Mouse (Mus musculus): Measurements from ENCODE around the gene Ppp1r14b.
A peak's percentile ranks its signal among the peaks of the same experiment; 100 is the strongest.

Ppp1r14b gene

DNA sequence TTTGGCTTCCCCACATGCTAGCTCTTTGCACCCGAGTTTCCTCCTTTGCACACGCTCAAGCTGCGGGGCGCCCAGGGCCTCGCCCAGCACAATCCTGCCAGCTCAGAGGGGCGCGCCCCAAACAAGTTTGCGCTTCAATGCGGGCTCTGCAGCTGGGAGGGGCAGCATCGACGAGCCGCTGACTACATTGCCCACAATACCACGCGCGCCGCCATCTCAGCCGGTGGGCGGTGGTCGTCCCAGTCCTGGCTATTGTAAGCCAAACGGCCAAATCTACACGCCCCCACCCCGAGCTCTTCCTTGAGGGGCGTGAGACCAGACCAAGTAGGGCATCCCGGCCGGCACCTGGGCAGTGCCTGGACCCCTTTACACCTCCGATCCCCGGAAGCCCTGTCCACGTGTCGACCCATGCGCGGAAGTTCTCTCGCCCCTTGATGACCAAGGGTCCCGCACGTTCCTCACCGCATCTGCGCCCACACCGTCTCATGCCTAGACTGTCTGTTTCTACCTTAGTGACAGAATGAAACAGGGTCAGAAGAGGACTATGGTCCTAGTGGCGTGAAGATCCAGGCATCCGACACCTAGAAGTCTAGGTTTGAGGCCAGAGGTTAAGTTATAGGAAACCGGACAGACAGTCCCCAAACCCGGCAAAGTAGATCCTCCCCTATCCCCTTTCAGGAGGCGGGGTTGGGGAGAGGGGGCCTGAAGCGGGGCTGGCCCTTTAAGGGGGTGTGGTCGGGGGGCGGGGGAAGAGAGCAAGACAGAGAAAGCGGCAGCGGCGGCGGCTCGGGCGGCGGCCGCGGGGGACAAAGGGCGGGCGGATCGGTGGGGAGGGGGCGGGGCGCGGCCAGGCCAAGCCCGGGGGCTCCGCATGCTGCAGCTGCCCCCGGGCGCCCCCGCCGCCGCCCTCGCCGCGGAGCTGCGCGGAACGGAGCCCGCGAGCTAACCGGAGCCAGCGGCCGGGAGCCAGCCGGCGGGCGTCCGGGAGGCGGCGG lies at the start of gene Ppp1r14b:
TSS of gene Ppp1r14b (plus strand) at position 758 of the 995 bp plus-strand sequence.
- peak; percentile 95 for DNase-seq (ENCODE audit: low read depth)

DNA sequence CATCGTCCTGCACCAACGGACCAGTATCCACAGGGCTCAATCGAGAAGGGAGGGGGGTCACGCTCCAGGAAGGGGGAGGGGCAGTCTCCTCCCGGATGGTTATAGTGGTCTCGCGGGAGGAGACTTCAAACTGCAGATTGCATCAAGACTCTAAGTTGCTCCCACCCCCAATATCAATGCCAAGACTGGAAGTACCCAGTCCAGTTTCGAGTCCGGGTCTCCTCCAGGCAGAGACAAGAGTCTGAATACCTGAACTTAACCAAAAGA lies 49.5 kb upstream of the Ppp1r14b start, which contains the start of gene Catsperz:
TSS of gene Catsperz (minus strand) at position 74 of the 267 bp plus-strand sequence.
- no peak for DNase-seq (ENCODE audit: low read depth)

DNA sequence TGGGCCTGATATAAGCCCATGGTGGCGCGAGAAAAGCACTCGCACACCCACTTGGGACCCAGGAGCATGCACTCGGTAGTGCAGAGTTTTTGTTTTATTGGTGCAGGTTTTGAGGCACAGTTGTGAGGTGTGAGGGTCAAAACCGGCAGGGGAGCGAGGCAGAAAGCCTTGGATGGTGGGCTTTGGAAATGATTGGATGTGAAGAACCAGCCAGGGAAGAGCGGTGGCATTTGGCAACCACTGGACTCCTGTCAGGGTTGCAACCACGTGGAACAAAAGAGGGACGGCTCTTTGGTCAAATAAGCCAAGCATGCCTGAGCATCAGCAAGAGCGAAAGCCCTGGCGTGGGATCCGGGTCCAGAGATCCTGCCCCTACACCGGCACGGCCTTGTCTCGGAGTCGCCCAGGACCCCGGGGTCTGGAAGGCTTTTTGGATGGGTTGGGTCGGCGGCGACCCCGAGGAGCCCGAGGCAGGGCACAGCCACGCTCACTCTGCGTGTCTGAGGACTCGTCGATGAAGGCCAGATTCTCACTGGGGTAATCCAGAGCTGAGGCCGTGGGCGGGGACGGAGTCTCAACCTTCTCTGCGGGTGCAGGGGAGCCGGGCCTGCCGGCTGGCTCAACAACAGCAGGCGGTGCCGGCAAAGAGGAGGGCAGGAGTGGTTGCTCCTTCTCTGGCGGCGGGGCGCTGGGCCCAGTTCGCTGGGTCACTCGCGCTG lies 49.0 kb upstream of the Ppp1r14b start:
- DNase-seq (ENCODE audit: low read depth), result no peak

DNA sequence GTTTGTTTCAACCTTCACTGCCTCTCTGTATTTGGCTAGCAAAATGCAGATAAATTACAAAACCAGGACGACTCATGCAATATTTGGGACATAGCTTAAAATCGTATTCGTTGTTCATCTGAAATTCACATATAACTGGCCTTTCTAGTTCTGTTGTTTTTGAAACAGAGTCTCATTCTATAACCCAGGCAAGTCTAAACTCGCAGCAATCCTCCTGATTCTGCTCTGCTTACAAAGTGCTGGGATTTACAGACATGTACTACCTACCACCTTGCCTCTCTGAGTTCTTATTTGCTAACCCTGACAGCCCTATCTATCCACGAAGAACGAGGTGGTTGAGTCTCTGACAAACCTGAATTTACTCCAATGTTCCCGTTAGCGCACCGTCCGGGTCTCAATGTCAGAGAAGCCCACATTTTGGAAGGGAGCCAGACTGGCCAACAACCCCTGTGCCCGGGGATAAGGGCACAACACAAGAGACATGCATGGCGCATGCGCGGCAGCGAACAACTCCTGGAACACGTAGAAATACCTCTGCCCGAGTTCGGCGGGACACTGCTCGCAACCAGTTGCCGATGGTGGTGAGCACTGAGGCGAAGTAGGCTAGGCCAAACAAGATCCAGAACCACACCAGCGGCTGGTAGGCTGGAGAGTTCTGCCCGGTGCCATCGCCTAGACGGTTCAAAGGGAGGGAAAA lies 48.1 kb upstream of the Ppp1r14b start:
- DNase-seq (ENCODE audit: low read depth), result no peak

DNA sequence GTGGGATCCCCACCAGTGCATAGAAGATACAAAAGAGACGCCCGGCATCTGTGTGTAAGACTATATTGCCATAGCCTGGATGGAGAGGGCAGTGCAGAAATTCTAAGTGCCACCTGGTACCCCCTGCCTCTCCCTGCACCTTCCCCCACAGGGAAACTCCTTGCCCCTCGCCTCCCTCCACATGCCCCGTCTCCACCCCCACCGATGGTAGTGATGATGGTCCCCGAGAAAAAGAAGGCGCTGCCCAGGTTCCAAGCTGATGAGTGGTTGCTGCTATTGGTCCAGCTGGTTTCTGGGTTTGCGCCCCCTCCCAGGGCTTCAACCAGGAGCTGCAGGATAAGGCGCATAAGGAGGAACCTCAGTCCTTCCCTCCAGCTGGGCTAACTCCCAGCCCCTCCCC lies 46.7 kb upstream of the Ppp1r14b start:
- DNase-seq (ENCODE audit: low read depth), result no peak

DNA sequence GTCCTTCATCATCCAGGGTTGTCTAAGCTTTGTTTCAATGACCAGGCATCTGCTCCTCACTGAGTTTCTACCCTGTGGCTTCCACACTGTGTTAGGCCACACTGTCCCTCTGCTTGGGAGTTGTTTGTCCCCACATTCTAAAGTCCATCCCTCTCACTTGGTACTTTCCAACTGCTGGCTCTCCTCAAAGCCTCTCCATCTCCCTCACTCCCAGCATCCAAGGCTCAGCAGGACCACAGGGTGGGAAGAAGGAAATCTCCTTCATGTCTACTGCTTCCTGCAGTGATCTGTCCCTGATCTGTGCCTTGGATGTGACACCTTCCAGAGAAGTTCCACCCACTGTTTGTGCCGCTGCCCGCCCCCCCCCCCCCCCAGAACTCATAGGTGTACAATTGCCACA lies 43.8 kb upstream of the Ppp1r14b start:
- no peak for DNase-seq (ENCODE audit: low read depth)

DNA sequence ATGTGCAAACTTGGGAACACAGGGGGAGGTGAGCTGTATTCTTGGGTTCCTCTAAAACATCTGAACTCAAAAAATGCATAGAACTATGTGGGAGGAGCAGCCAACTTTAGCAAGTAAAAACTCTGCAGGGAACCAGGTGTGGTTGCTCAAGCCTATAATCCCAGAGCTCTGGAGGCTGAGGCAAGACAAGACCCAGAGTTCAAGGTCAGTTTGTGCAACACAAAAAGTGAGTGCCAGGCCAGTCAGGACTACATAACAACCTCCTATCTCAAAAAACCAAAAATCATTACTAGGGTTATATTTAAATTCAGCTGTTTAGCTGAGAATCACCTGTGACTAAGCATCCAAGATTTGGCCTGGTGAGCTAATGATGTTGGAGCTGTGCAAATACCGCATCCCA lies 42.8 kb upstream of the Ppp1r14b start:
- DNase-seq (ENCODE audit: low read depth), result no peak

DNA sequence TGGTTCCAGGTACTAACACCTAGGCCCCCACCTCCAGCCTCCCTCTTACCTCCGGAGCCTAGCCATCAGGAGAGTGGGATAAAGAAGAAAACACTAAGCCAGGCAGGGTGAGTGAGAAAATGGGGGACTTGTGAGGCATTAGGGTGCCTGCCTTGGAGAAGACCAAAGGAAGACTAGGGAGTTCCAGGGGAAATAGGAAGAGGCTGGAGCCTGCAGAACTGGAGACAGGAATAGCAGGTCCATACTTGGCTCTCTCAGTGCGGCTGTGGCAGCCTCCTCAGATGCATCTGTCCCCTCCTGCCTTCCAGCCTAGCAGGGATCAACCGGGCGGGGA lies 41.7 kb upstream of the Ppp1r14b start:
- DNase-seq (ENCODE audit: low read depth), result no peak

DNA sequence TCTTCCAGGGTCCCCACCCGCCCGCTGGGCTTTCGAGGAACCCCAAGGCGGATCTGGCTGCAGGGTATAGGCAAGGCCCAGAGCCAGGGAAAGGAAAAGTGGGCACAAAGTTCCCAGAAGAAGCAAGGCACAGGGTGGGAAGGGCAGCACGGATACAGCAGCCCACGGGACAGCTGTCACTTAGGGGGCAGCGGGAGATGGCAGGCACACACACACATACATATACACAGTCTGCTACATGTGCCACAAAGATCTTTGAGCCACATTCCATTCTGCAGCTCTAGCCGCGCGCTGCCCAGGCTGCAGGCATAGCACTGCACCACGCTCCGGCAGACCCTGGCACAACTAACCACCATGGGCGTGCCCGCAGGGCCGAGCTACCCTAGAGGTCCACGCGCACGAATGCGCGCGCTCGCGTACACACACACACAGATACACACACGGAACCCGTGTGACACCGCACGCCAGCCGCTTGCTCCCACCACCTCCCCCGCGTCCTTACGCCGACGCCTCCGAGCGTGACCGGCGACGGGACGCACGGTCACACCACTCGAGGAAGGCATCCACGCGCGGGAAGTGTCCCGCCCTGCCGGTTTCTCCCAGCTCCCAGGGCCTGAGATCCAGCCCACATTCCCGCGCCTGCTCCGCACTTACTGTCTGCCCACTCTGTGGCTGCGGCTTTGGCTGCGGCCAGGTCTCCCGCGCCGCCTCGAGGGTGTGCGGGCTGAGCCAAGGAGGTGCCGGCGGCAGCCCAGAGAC lies 41.2 kb upstream of the Ppp1r14b start:
- no peak for DNase-seq (ENCODE audit: low read depth)

DNA sequence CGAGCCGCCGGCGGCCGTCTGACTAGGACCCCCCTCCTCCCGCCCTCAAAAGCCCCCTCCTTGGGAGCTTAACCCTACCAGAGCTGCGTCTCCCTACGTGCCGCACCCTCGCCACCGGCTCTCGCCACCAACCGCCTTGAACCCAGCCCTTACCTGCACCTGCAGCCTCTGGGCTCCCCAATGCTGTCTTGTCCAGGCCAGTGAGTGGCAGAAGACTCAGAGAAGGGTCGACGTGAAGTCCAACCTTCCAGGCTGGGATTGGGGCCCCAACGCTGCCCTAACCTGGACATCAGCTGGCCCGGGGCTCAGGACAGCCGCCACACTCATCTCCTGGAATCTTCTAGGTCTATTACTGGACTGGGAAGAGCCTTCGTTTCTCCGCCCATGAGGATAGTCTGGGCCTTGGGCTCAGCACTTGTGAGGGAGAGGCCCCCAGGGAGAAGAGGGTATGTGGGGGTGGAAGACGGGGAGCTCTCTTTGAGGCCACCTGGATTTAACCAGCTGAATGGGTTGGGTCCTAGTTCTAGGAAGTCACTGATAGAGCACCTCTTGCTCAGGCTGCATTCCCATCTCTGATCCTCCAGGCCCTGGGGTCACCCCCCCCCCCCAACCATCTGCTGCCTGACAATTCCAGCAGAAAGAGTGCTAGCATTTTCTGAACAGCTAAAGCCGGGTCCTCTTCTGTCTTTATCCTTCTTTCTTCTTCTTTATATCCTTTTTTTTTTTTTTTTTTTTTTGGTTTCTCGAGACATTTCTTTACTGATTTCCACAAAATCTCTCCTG lies 40.4 kb upstream of the Ppp1r14b start, which contains the start of gene Kcnk4:
TSS of gene Kcnk4 (minus strand) at position 321 of the 783 bp plus-strand sequence.
- DNase-seq (ENCODE audit: low read depth), result no peak

DNA sequence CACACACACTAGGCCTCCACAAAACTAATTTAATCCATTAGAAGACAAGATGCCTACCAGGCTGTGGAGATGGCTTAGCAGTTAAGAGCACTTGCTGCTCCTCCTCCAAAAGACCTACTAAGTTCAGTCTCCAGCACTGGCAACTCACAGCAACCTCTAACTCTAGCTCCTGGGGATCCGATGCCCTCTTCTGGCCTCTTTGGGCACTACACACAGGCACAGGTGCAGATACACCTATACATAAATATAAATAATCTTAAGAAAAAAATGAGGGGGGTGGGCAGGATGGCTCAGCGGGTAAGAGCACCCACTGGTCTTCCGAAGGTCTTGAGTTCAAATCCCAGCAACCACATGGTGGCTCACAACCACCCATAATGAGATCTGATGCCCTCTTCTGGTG lies 38.5 kb upstream of the Ppp1r14b start:
- DNase-seq (ENCODE audit: low read depth), result peak; percentile 53

DNA sequence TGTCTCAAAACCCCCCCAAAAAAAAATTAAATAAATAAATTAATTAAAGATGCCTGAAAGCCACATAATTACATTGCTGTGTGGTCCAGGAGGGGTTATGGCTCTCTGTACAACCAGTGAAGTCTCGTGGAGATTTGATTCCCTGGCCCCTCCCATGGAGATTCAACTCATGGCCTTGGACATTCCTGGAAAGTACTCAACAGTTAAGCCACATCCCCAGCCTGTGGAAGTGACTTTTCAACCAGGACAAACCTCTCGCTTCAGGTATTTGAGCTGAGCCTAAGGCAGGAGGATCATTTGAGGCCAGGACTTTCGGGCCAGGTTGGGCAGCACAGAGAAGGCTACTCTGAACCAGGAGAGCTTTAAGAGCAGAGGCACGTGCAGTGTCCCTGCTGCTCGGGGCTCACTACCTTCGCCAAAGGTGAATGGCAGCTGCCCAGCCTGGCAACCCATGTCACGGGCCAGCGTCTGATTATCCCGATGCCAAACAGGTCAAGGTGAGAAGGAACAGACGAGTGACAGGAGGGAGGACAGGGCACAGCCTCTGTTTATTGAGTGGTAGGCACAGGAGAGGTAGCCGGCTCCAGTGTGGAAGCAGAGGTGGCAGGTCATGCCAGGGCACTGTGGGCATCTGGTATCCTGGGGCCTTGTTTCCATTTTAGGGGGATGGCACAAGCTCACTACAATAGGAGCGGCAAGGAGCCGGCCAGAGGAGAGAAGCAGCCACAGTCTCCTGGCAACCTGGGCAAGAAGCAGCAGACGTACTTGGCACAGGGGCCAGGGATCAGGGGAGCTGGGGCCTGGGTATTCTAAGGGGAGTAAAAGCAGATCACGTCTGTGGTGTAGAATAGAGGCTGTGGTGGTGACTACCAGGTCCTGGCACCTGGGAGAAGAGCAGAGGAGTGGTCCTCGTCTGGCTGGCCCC lies 37.0 kb upstream of the Ppp1r14b start:
- no peak for DNase-seq (ENCODE audit: low read depth)

DNA sequence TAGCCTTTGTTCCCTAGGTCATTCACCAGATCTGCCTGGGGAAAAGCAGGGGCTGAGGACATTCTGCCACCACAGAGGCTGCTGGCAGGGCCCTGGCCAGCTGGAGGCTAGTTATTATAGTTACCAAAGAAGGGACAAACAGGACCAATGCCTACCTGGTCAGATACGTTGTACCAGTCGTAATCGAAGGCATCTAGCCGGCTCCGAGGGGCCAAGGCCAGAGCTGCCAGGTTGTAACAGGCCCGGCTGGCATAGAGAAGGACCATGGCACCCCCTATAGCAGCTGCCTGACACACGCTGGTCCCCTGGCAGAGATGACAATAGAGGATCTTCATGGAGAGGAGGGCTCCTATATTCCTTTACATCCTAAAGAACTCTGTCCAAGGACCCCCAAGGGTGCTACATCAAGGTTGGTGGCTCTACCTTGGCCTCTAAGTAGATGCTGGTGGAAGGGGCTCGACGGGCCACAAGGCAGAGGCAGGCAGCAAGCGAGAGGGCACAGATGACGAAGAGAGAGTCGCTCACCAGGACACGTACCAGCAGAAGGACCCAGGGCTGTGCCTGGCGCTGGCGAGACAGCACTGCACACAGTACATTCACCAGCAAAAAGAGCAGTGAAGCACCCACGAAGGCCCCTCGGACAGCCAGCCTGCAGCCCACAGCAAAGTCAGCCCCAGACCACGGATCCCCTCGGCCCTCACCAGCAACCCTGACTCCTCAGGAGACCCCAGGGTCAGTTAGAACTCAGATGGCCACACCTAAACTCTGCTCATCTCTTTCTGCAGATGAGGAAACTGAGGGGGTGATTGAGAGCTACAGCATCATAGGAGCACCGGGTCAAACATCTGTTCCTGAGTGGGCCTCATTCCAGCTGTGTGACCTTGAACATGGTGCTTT lies 35.4 kb upstream of the Ppp1r14b start:
- DNase-seq (ENCODE audit: low read depth), result no peak

DNA sequence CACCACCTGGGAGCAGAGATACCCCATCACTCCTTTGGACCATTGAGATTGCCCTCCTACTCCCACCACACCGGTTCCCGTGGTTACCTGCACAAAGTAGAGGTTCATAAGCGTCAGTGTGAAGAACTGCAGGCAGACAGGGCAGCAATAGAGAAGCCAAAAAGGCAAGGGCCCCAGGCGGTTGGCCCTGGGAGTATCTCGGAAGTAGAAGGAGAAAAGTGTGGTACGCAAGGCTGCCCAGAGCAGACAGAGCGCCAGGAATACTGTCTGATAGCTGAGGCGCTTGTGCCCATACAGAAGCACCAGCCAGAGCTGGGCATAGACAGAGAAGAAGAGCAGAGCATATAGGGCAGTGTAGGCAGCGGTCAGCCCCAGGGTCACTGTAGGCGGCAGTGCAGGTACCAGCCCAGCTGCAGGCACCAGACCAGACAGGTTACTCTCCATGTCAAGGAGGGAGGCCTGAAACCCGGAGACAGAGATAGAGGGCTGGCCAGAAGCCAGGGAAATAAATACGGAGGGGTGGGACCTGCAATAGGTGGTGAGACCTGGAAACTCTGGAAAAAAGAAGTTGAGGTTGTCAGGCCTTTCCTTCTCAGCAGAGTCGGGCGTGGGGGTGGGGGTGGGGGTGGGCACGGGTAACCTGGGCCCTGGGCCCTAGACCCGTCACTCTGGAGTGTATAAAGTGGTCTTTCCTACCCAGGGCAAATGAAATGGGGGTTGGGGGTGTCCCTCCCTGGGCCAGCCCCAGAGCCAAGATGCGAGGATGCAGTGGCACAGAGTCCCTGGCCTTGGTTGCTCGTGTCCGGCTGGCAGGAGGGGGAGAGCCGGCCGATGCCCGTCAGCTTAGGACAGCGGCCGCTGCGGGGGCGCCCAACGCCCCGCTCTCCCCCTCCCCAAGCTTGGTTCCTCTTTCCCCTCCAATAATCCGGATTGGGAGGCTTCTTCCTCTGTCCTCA lies 34.1 kb upstream of the Ppp1r14b start:
- DNase-seq (ENCODE audit: low read depth), result peak; percentile 33

DNA sequence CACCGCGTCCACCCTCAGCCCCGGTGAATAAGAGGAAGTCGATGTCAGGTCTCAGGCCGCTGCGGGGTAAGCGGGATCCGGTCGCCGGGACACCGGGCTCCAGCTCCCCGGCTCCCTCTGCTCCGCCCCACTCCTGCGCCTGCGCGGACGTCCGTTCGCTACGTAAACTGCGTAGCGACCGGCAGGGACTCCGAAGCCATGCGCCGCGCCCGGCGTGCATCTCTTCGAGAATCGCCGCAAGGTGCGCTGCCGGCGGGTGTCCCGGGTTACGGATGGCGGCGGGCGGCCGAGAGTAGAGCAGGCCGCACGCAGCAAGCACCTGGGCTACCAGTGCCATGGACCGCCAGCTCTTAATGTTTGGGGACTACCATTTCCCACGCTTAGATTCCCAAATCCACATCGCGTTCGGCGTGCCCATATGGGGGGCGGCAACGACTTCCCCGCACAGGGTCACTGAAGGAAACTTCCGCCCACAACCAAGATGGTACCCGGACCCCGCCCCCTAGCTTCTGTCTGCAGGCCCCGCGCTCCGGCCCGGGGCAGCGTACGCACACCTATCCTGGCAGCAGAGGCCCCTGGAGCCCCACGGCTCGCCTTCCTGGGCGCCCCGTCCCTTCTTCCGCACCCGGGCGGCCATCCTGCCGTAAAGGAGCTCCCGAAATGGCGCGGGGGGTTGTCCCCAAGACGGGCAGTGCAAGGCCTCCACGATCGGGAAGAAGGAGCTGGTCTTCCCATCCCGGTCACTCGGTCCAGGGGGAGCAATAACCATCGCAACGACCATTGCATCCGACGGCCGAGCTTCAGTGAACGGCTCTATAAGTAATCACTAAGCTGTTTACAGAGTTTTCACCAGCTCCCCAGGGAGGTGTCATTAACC lies 33.2 kb upstream of the Ppp1r14b start, which contains the start of gene Bad:
TSS of gene Bad (plus strand) at position 490 of the 877 bp plus-strand sequence.
- DNase-seq (ENCODE audit: low read depth), result peak; percentile 93

DNA sequence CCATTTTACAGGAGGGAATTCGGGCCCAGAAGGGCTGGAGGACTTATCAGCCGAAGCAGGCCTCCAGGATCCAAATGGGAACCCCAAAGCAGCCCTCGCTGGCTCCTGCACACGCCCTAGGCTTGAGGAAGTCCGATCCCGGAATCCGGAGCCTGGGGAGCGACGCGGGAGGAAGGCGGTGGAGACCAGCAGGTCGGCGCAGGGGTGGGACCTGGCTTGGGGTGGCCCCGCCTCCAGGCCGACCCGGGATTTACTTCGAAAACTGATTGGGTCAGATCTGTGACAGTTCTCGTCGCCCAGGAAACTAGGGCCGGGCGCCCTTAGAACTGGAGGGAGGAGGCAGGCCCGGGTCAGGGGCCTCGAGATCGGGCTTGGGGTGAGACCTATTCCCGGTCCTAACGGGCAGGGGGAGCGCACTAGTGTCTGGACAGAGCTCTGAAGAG lies 32.5 kb upstream of the Ppp1r14b start, which contains the start of gene Gpr137:
TSS of gene Gpr137 (minus strand) at position 232 of the 443 bp plus-strand sequence.
- peak; percentile 93 for DNase-seq (ENCODE audit: low read depth)

All from 416B (cell line).